Mouse (Mus musculus): ENCODE data around the gene Ddr1. TPM values are rescaled to one million over a fixed set of nuclear protein-coding genes. Genes with fewer than 3 reads are reported as not detected.

Ddr1 gene
- polyA plus RNA-seq (2017; shearing (Covaris generic)): 10.4 TPM

GRCm38 (mm10) chr17:35704621-35705464 lies at the start of gene Ddr1:
Gene Ddr1 (minus strand): TSS chr17:35704621.

GRCm38 (mm10) chr17:35673416-35674035 lies 30.9 kb downstream of the Ddr1 start, which contains the start of gene Gtf2h4:
Gene Gtf2h4 (minus strand): TSS chr17:35673739.

GRCm38 (mm10) chr17:35667334-35668065 lies 36.9 kb downstream of the Ddr1 start, which contains the start of gene Vars2:
Gene Vars2 (minus strand): TSS chr17:35667592.

GRCm38 (mm10) chr17:35643609-35644236 lies 60.7 kb downstream of the Ddr1 start, which contains the start of gene Mucl3:
Gene Mucl3 (minus strand): TSS chr17:35643695.

Other genes with a start within 250 kb of the Ddr1 start
- gene H2-Q10, start 234.5 kb downstream of the Ddr1 start, polyA plus RNA-seq (2017; shearing (Covaris generic)): 189 TPM
- not detected for gene Pou5f1, start 198.6 kb downstream of the Ddr1 start, polyA plus RNA-seq (2017; shearing (Covaris generic))
- 15.7 TPM for gene Tcf19, start 187.8 kb downstream of the Ddr1 start, polyA plus RNA-seq (2017; shearing (Covaris generic))
- gene Cchcr1, start 187.5 kb downstream of the Ddr1 start, polyA plus RNA-seq (2017; shearing (Covaris generic)): 15.3 TPM
- gene Psors1c2, start 171.4 kb downstream of the Ddr1 start, polyA plus RNA-seq (2017; shearing (Covaris generic)): not detected
- 1.5 TPM for gene Cdsn, start 152.5 kb downstream of the Ddr1 start, polyA plus RNA-seq (2017; shearing (Covaris generic))
- gene 2300002M23Rik, start 137.2 kb downstream of the Ddr1 start, polyA plus RNA-seq (2017; shearing (Covaris generic)): not detected
- gene Sfta2, start 103.1 kb downstream of the Ddr1 start, polyA plus RNA-seq (2017; shearing (Covaris generic)): not detected
- not detected for gene Gm9573, start 78.0 kb downstream of the Ddr1 start, polyA plus RNA-seq (2017; shearing (Covaris generic))
- 0.48 TPM for gene Mucl3, start 60.9 kb downstream of the Ddr1 start, polyA plus RNA-seq (2017; shearing (Covaris generic))
- gene Vars2, start 37.0 kb downstream of the Ddr1 start, polyA plus RNA-seq (2017; shearing (Covaris generic)): 11.9 TPM
- 18.6 TPM for gene Gtf2h4, start 30.9 kb downstream of the Ddr1 start, polyA plus RNA-seq (2017; shearing (Covaris generic))
- 50.6 TPM for gene Ier3, start 117.1 kb upstream of the Ddr1 start, polyA plus RNA-seq (2017; shearing (Covaris generic))
- 65.4 TPM for gene Flot1, start 118.6 kb upstream of the Ddr1 start, polyA plus RNA-seq (2017; shearing (Covaris generic))
- gene Tubb5, start 133.7 kb upstream of the Ddr1 start, polyA plus RNA-seq (2017; shearing (Covaris generic)): 65.8 TPM
- gene Mdc1, start 136.9 kb upstream of the Ddr1 start, polyA plus RNA-seq (2017; shearing (Covaris generic)): 9.3 TPM
- 33.0 TPM for gene Nrm, start 156.7 kb upstream of the Ddr1 start, polyA plus RNA-seq (2017; shearing (Covaris generic))
- gene Ppp1r18, start 161.0 kb upstream of the Ddr1 start, polyA plus RNA-seq (2017; shearing (Covaris generic)): 388 TPM
- gene Dhx16, start 175.2 kb upstream of the Ddr1 start, polyA plus RNA-seq (2017; shearing (Covaris generic)): 63.9 TPM
- 37.3 TPM for gene 2310061I04Rik, start 192.8 kb upstream of the Ddr1 start, polyA plus RNA-seq (2017; shearing (Covaris generic))
- gene Atat1, start 205.5 kb upstream of the Ddr1 start, polyA plus RNA-seq (2017; shearing (Covaris generic)): 6.7 TPM
- 96.6 TPM for gene Mrps18b, start 211.8 kb upstream of the Ddr1 start, polyA plus RNA-seq (2017; shearing (Covaris generic))
- 52.3 TPM for gene Ppp1r10, start 211.8 kb upstream of the Ddr1 start, polyA plus RNA-seq (2017; shearing (Covaris generic))